Mouse (Mus musculus): ENCODE results near the gene Mapkap1. TPM values are rescaled to one million over a fixed set of nuclear protein-coding genes. Genes with fewer than 3 reads are reported as not detected.
"Not testable (repeated sequence)": the region's sequence is repeated elsewhere in the genome, so short reads cannot be mapped to it uniquely, and the experiment has no call there.

Gene Mapkap1
- polyA plus RNA-seq, 1 experiment from 2014 or later, result 61.0 TPM

- no peaks in the 10 kb centered on the region for H3K27me3 ChIP-seq (ENCODE audit: control insufficient read depth, insufficient read depth, low read length)
- H3K9me3 ChIP-seq (ENCODE audit: control insufficient read depth, low read length), result no peaks in the 10 kb centered on the region
- no peak overlapping the region for H3K27ac ChIP-seq (replicated peaks)
- ATAC-seq (ENCODE audit: low FRiP score, low TSS enrichment), result no peak
- H3K9ac ChIP-seq (ENCODE audit: low read length), result no peak overlapping the region
- TF ChIP-seq EP300 (optimal IDR thresholded peaks at IDR 0.05) (no peak), CTCF (IDR thresholded peaks at IDR 0.05; ENCODE audit: low read depth) (no peak)
- H3K4me1 ChIP-seq (replicated peaks; ENCODE audit: control insufficient read depth, insufficient read depth), result no peaks in the 10 kb centered on the region
- no peak overlapping the region for H3K4me2 ChIP-seq (replicated peaks; ENCODE audit: low read depth)
- H3K4me3 ChIP-seq (ENCODE audit: low read depth, low read length), result no peak overlapping the region
- no peaks in the 10 kb centered on the region for H3K36me3 ChIP-seq (ENCODE audit: control insufficient read depth, insufficient read depth, low read length)
- no peak for DNase-seq (ENCODE audit: low spot score)
- WGBS, result 77% methylated on average over 3 of the region's 3 CpGs
These were observed 75.5 kb downstream of the Mapkap1 start for GRCm38 (mm10) chr2:34482102-34482501.

DNA sequence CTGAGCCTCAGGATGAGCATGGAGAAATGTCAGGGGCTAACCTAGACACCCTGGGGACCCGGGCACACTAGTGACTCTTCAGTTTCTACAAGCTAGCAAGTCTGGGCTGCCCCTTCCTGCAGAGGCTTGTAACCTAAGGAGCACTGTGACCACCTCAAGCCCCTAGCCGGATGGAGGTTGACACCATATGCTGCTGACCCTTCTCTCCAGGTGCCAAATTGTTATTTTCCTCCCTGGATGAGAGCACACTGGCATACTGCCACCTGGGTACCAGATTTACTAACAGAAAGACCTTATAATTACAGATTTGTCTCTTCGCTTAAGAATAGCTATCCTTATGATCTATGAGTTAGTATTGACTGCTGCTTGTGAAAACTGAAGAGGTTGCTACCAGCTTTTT is 76.0 kb downstream of the Mapkap1 start:
- Histone ChIP-seq H3K4me1 (replicated peaks; ENCODE audit: control insufficient read depth, insufficient read depth) (no peaks in the 10 kb centered on the region), H3K27me3 (ENCODE audit: control insufficient read depth, insufficient read depth, low read length) (no peaks in the 10 kb centered on the region), H3K36me3 (ENCODE audit: control insufficient read depth, insufficient read depth, low read length) (no peaks in the 10 kb centered on the region), H3K4me2 (replicated peaks; ENCODE audit: low read depth) (no peak overlapping the region), H3K9ac (ENCODE audit: low read length) (no peak overlapping the region), H3K27ac (replicated peaks) (no peak overlapping the region), H3K9me3 (ENCODE audit: control insufficient read depth, low read length) (no peaks in the 10 kb centered on the region), H3K4me3 (ENCODE audit: low read depth, low read length) (no peak overlapping the region)
- no peak for TF ChIP-seq EP300 (optimal IDR thresholded peaks at IDR 0.05)
- no peak for TF ChIP-seq CTCF (IDR thresholded peaks at IDR 0.05; ENCODE audit: low read depth)
- DNase-seq (ENCODE audit: low spot score) (no peak), ATAC-seq (ENCODE audit: low FRiP score, low TSS enrichment) (no peak)
- WGBS, result 82% methylated on average over 3 of the region's 3 CpGs

DNA sequence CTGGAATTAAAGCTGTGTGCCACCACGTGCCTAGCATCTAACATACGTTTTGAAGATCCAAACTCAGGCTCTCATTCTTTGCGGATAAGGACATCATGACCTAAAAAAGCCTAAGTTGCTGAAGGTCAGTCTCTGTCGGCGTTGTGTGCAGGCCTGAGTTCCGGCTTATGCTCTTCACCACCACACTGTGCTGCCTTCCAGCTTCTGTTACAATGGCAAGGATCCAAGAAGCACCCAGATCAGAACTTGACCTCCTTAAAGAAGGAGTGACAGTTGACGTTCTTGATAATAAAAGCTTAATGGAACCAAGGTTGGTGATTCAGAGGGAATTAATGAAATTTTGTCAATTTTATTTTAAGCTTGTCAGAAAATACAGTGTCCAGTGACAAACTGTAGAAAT is 80.7 kb downstream of the Mapkap1 start:
- H3K4me2 ChIP-seq (replicated peaks; ENCODE audit: low read depth), result no peak overlapping the region
- no peak overlapping the region for H3K4me3 ChIP-seq (ENCODE audit: low read depth, low read length)
- no peaks in the 10 kb centered on the region for H3K27me3 ChIP-seq (ENCODE audit: control insufficient read depth, insufficient read depth, low read length)
- no peaks in the 10 kb centered on the region for H3K36me3 ChIP-seq (ENCODE audit: control insufficient read depth, insufficient read depth, low read length)
- H3K27ac ChIP-seq (replicated peaks), result no peak overlapping the region
- WGBS, result 81% methylated on average over 7 of the region's 7 CpGs
- H3K4me1 ChIP-seq (replicated peaks; ENCODE audit: control insufficient read depth, insufficient read depth), result no peaks in the 10 kb centered on the region
- DNase-seq (ENCODE audit: low spot score) (no peak), ATAC-seq (ENCODE audit: low FRiP score, low TSS enrichment) (no peak)
- TF ChIP-seq CTCF (IDR thresholded peaks at IDR 0.05; ENCODE audit: low read depth) (no peak), EP300 (optimal IDR thresholded peaks at IDR 0.05) (no peak)
- no peaks in the 10 kb centered on the region for H3K9me3 ChIP-seq (ENCODE audit: control insufficient read depth, low read length)
- no peak overlapping the region for H3K9ac ChIP-seq (ENCODE audit: low read length)

DNA sequence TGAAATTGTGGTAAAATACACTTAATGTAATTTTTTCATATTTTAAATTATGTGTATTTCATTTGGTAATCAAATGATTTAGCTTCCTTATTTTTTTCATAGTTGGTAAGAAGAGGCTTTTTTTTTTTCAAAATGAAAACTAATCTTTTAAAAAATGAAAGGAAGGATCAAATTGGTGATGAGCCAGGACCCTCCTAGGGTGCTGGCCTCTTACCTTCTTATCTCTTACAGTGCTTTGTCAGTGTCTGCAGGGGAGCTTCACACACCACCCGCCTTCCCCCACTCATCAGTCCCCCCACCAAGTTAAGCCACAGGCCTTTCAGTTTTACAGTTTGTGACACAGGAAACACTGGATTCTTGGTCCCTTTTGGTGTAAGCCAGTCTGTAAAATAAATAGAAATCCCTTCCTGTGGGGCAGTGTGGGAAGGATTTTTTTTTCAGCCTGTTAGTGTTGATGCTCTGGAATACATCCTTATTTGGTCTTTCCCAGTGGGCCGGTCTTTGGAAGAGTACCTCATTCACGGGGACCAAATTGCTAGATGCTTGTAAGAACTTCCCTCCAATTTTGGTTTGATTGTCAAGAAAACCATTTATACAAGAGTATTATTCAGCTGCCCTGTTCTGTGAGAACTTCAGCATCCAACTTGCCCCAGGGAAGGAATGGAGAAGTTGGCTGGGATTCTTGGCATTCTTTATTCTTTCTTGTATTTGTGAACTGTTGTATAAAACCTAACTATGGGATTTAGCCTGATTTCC is 97.6 kb downstream of the Mapkap1 start:
- no peak overlapping the region for H3K4me3 ChIP-seq (ENCODE audit: low read depth, low read length)
- no peak overlapping the region for H3K4me2 ChIP-seq (replicated peaks; ENCODE audit: low read depth)
- H3K27me3 ChIP-seq (ENCODE audit: control insufficient read depth, insufficient read depth, low read length), result no peaks in the 10 kb centered on the region
- 48% methylated on average over 3 of the region's 3 CpGs for WGBS
- H3K9me3 ChIP-seq (ENCODE audit: control insufficient read depth, low read length), result no peaks in the 10 kb centered on the region
- no peak overlapping the region for H3K9ac ChIP-seq (ENCODE audit: low read length)
- no peaks in the 10 kb centered on the region for H3K4me1 ChIP-seq (replicated peaks; ENCODE audit: control insufficient read depth, insufficient read depth)
- no peak overlapping the region for H3K27ac ChIP-seq (replicated peaks)
- DNase-seq (ENCODE audit: low spot score) (no peak), ATAC-seq (ENCODE audit: low FRiP score, low TSS enrichment) (no peak)
- TF ChIP-seq CTCF (IDR thresholded peaks at IDR 0.05; ENCODE audit: low read depth) (no peak), EP300 (optimal IDR thresholded peaks at IDR 0.05) (no peak)
- no peaks in the 10 kb centered on the region for H3K36me3 ChIP-seq (ENCODE audit: control insufficient read depth, insufficient read depth, low read length)

- H3K27ac ChIP-seq (replicated peaks); H3K9ac ChIP-seq (ENCODE audit: low read length); H3K9me3 ChIP-seq (ENCODE audit: control insufficient read depth, low read length); ATAC-seq (ENCODE audit: low FRiP score, low TSS enrichment); H3K36me3 ChIP-seq (ENCODE audit: control insufficient read depth, insufficient read depth, low read length); H3K27me3 ChIP-seq (ENCODE audit: control insufficient read depth, insufficient read depth, low read length); H3K4me3 ChIP-seq (ENCODE audit: low read depth, low read length); H3K4me1 ChIP-seq (replicated peaks; ENCODE audit: control insufficient read depth, insufficient read depth); DNase-seq (ENCODE audit: low spot score); H3K4me2 ChIP-seq (replicated peaks; ENCODE audit: low read depth): not testable (repeated sequence)
- WGBS, result 94% methylated on average over 2 of the region's 2 CpGs
These were observed 99.6 kb downstream of the Mapkap1 start for GRCm38 (mm10) chr2:34506162-34506561.

- H3K36me3 ChIP-seq (ENCODE audit: control insufficient read depth, insufficient read depth, low read length), result no peaks in the 10 kb centered on the region
- H3K9me3 ChIP-seq (ENCODE audit: control insufficient read depth, low read length), result no peaks in the 10 kb centered on the region
- ATAC-seq (ENCODE audit: low FRiP score, low TSS enrichment) (no peak), DNase-seq (ENCODE audit: low spot score) (no peak)
- 94% methylated on average over 5 of the region's 5 CpGs for WGBS
- H3K27me3 ChIP-seq (ENCODE audit: control insufficient read depth, insufficient read depth, low read length), result no peaks in the 10 kb centered on the region
- H3K27ac ChIP-seq (replicated peaks), result no peak overlapping the region
- TF ChIP-seq EP300 (optimal IDR thresholded peaks at IDR 0.05) (no peak), CTCF (IDR thresholded peaks at IDR 0.05; ENCODE audit: low read depth) (no peak)
- no peak overlapping the region for H3K4me2 ChIP-seq (replicated peaks; ENCODE audit: low read depth)
- no peaks in the 10 kb centered on the region for H3K4me1 ChIP-seq (replicated peaks; ENCODE audit: control insufficient read depth, insufficient read depth)
- H3K4me3 ChIP-seq (ENCODE audit: low read depth, low read length), result no peak overlapping the region
- no peak overlapping the region for H3K9ac ChIP-seq (ENCODE audit: low read length)
These were observed 103.3 kb downstream of the Mapkap1 start for GRCm38 (mm10) chr2:34509856-34510255.

Data from stomach, postnatal 0 days (tissue).